Mouse (Mus musculus) bone marrow, adult 2 months (tissue): ENCODE data around the gene Acox3. TPM values are rescaled to one million over a fixed set of nuclear protein-coding genes. Genes with fewer than 3 reads are reported as not detected.
A peak's percentile ranks its signal among the peaks of the same experiment; 100 is the strongest.

Experiments
- H3K27ac ChIP-seq: fragments of 200-500 bp; 2 replicates; pipeline ENCODE4 v1.5.1; 2012; ENCODE audit warnings: low read depth, mild to moderate bottlenecking, control low read depth, inconsistent platforms, low read length; ENCODE audit not compliant: control insufficient read depth, poor library complexity, insufficient read depth
- H3K4me1 ChIP-seq: fragments of 200-500 bp; 2 replicates; pipeline ENCODE4 v1.6.1; 2011; ENCODE audit warnings: low read length; ENCODE audit not compliant: control insufficient read depth, insufficient read depth
- H3K4me3 ChIP-seq: fragments of 200-500 bp; replicated peaks from 2 replicates; pipeline ENCODE3; 2011; ENCODE audit warnings: mild to moderate bottlenecking, low read depth, low read length, control low read depth; ENCODE audit not compliant: control insufficient read depth
- CTCF ChIP-seq: fragments of 200-500 bp; IDR thresholded peaks from 2 replicates; pipeline ENCODE4 v1.5.1; 2011; ENCODE audit warnings: low read length, control low read depth; ENCODE audit not compliant: control insufficient read depth, insufficient read depth
- POLR2A ChIP-seq: fragments of 200-500 bp; IDR thresholded peaks from 2 replicates; pipeline ENCODE4 v1.6.1; 2011; ENCODE audit warnings: low read depth, mild to moderate bottlenecking, control low read depth, low read length, borderline replicate concordance; ENCODE audit not compliant: control insufficient read depth
- WGBS: fragments of 180-500 bp; shearing (Covaris S2); methylation state at CpG from one replicate; pipeline ENCODE4 v1.1.7; 2018; 5-methylcytosine and 5-hydroxymethylcytosine counted together
- polyA plus RNA-seq: library from polyadenylated mRNA; stranded (reverse); fragments of >200 nt; gene quantifications from 2 replicates; pipeline ENCODE4 v1.2.4, GENCODE M21; 2011; ENCODE audit warnings: low replicate concordance; ENCODE audit not compliant: missing spikeins, insufficient read depth, insufficient read length

The Acox3 gene
- polyA plus RNA-seq, 1 experiment: 35.8 TPM

- H3K27ac ChIP-seq: no peak overlapping the region
- TF ChIP-seq CTCF: no peak
- TF ChIP-seq POLR2A: no peak
- H3K4me1 ChIP-seq: no peaks in the 10 kb centered on the region
- 44% methylated on average over 7 of the region's 7 CpGs for WGBS
- no peak overlapping the region for H3K4me3 ChIP-seq
Observed at GRCm38 (mm10) chr5:35551855-35552837, 30.7 kb upstream of the Acox3 start.

GRCm38 (mm10) chr5:35552838-35553539 is 29.9 kb upstream of the Acox3 start:
- H3K4me1 ChIP-seq: no peaks in the 10 kb centered on the region
- TF ChIP-seq POLR2A (no peak), CTCF (no peak)
- 79% methylated on average over 4 of the region's 4 CpGs for WGBS
- no peak overlapping the region for H3K27ac ChIP-seq
- no peak overlapping the region for H3K4me3 ChIP-seq

- no peak overlapping the region for H3K27ac ChIP-seq
- WGBS: 76% methylated on average over 7 of the region's 7 CpGs
- TF ChIP-seq POLR2A: no peak
- TF ChIP-seq CTCF: no peak
Observed at GRCm38 (mm10) chr5:35556393-35556792, 26.4 kb upstream of the Acox3 start.

GRCm38 (mm10) chr5:35557946-35558621 is 24.8 kb upstream of the Acox3 start:
- Histone ChIP-seq H3K4me3 (no peak overlapping the region), H3K27ac (no peak overlapping the region), H3K4me1 (no peaks in the 10 kb centered on the region; the same call in 1 of the 2 replicates)
- no peak for TF ChIP-seq CTCF
- TF ChIP-seq POLR2A: no peak
- WGBS: 84% methylated on average over 13 of the region's 13 CpGs

More at GRCm38 (mm10) chr5:35556393-35556792, 26.4 kb upstream of the Acox3 start:
- Histone ChIP-seq H3K4me1 (no peaks in the 10 kb centered on the region; the same call in 1 of the 2 replicates), H3K4me3 (no peak overlapping the region)

GRCm38 (mm10) chr5:35559447-35559846 is 23.4 kb upstream of the Acox3 start:
- no peaks in the 10 kb centered on the region; the same call in 1 of the 2 replicates for H3K4me1 ChIP-seq
- 85% methylated on average over 8 of the region's 8 CpGs for WGBS
- no peak overlapping the region for H3K4me3 ChIP-seq
- TF ChIP-seq POLR2A (no peak), CTCF (no peak)
- H3K27ac ChIP-seq: no peak overlapping the region

- 76% methylated on average over 2 of the region's 2 CpGs for WGBS
- Histone ChIP-seq H3K4me3 (no peak overlapping the region), H3K27ac (no peak overlapping the region), H3K4me1 (no peaks in the 10 kb centered on the region; the same call in 1 of the 2 replicates)
- TF ChIP-seq POLR2A: no peak
- TF ChIP-seq CTCF: no peak
Observed at GRCm38 (mm10) chr5:35562616-35563015, 20.2 kb upstream of the Acox3 start.

GRCm38 (mm10) chr5:35563449-35563848 is 19.4 kb upstream of the Acox3 start:
- H3K4me1 ChIP-seq: no peaks in the 10 kb centered on the region; the same call in 1 of the 2 replicates
- no peak overlapping the region for H3K27ac ChIP-seq
- 0% methylated on average over 1 of the region's 1 CpGs for WGBS
- no peak overlapping the region for H3K4me3 ChIP-seq
- TF ChIP-seq POLR2A: no peak
- peak; percentile 92 for TF ChIP-seq CTCF

GRCm38 (mm10) chr5:35565217-35565616 is 17.6 kb upstream of the Acox3 start:
- Histone ChIP-seq H3K27ac (no peak overlapping the region), H3K4me3 (no peak overlapping the region), H3K4me1 (no peaks in the 10 kb centered on the region)
- TF ChIP-seq POLR2A (no peak), CTCF (no peak)
- 77% methylated on average over 9 of the region's 9 CpGs for WGBS
